Mouse (Mus musculus): ENCODE measurements around the gene Hivep3. TPM values are rescaled to one million over a fixed set of nuclear protein-coding genes. Genes with fewer than 3 reads are reported as not detected.
A peak's percentile ranks its signal among the peaks of the same experiment; 100 is the strongest.

Gene Hivep3
- total RNA-seq (2018; cell fraction: chromatin; rRNA removed), result 100 to 1,000 TPM in 8 of 26 experiments, 10 to 100 TPM in 18; 29.4 to 361 (median 63.0) TPM
- 10 to 100 TPM in 18 of 26 experiments, 1 to 10 TPM in 8; 7.5 to 50.9 (median 11.8) TPM for total RNA-seq (2018; cell fraction: cytosol; rRNA removed)
- total RNA-seq (2018; cell fraction: nucleus; rRNA removed), result 100 to 1,000 TPM in 7 of 26 experiments, 10 to 100 TPM in 19; 21.7 to 247 (median 38.6) TPM
- polyA plus RNA-seq (2018), result 6.8 to 16.3 TPM (median 9.7 TPM) in 3 replicates

DNA sequence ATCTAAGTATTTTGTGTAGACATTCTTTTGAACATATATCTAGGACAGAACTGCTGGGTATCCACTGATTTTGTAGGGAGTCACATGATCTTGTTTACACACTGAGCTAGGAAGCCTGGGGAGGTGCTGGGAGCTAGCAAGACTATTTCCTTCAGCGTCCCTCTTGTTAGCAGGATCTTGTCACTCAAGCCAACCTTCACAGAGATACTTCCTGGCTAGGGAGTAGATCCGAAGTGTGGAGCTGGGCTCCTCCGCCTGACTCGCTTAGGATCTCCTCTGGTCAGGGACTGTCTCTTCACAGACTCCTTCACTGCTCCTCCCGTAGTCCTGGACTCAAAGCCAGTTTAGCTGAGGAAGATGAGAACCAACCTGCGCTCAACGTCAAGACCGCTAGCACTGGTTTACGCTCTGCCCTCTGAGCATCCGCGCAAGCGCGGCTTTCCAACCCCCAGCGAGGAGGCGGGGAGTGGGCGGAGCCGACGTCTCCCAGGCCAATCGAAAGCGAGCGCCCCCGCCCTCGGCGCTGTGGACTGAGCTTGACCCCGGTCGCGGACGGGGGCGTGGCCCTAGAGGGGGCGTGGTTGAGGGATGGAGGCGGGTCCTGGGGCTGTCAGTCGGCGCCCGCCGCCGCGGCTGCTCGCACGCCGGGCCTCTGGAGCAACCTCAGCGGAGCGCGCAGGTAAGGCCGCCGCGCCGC, at the start of gene Hivep3:
Gene Hivep3 (plus strand): TSS at position 601 of the 697 bp plus-strand sequence.
- Histone ChIP-seq H3K27ac (peak within 1 kb of the TSS; percentile 65), H3K36me3 (ENCODE audit: inconsistent target) (no peaks in the 10 kb centered on the region)

DNA sequence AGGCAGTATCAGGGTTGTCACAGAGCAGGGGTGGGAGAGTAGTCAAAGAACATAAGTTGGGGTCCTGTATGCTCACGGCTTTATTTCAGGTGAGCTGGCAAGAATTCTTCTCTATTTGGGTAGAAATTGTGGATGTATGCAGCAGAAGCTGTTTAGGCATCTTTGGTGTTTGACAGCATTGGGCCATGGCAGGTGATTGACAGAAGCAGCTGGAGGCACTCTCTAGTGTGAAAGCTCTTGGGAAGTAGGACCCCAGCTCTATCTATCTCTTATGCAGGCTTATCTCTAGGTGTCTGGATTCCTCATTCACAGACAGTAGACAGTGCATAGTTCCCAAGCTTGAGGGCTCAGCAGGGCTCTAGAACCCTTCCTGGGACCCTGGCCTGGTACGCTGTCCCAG, 47.8 kb upstream of the Hivep3 start:
- Histone ChIP-seq H3K27ac (no peak overlapping the region), H3K36me3 (ENCODE audit: inconsistent target) (no peaks in the 10 kb centered on the region), H3K4me3 (ENCODE audit: inconsistent target) (no peak overlapping the region), H3K79me2 (ENCODE audit: inconsistent target) (no peaks in the 10 kb centered on the region)
- WGBS (ENCODE audit: missing documents), result 100% methylated on average over 2 of the region's 2 CpGs

More for the DNA sequence above, at the start of gene Hivep3:
- H3K79me2 ChIP-seq (ENCODE audit: inconsistent target), result no peaks in the 10 kb centered on the region
- H3K4me3 ChIP-seq (ENCODE audit: inconsistent target), result peak within 1 kb of the TSS; percentile 49
- 1% methylated on average over 47 of the region's 47 CpGs for WGBS (ENCODE audit: missing documents)

DNA sequence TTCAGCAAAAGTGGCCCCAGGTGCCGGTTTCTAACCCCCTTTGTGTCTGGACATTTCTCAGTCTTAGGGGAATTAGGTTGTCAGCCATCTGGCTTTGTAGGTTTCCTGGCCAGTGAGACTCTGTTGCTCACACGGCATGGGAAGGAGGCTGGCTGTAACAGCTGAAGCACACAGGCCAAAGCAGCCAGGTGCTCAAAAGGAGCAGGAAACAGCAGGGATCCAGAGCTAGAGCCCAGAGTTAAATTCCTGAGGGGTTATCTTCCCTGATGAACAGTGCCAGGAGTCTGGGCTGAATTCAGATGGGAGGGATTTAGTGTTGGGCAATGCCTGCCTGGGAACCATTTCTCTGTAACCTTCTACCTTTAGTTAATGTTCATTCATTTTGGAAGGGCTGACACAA, 35.2 kb upstream of the Hivep3 start:
- Histone ChIP-seq H3K79me2 (ENCODE audit: inconsistent target) (no peaks in the 10 kb centered on the region), H3K27ac (no peak overlapping the region), H3K36me3 (ENCODE audit: inconsistent target) (no peaks in the 10 kb centered on the region), H3K4me3 (ENCODE audit: inconsistent target) (no peak overlapping the region)
- WGBS (ENCODE audit: missing documents), result 81% methylated on average over 2 of the region's 2 CpGs

DNA sequence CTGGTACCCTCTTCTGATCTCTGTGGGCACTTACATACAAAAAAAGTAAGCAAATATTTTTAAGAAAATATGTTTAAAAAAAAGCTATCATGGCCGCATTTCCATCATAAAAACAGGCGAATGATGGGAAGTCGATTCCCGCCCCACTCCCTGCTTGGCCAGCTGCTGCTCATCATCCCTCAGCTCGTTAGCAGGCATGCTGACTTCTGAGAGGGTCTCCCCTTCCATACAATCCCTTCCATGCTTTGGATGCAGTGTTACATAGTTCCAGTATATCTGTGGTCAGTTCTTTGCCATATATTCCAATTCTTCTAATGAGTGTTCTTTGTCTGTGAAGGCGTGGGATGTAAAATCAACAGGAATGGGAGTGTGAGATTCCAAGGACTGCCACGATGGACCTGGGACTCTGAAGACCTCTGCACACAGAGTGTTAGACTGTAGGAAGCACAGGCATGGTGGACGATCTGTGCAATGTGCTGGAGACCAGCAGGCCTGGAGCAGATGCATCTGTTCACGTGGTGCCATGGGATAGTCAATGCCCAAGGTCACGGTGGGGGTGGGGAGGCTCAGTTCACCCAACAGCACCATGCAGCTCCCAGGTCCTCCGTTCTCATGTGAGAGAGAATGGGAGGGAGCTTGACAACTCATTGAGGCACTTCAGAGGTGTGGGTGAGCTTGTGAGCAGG, 32.2 kb upstream of the Hivep3 start:
- Histone ChIP-seq H3K79me2 (ENCODE audit: inconsistent target) (no peaks in the 10 kb centered on the region), H3K36me3 (ENCODE audit: inconsistent target) (no peaks in the 10 kb centered on the region), H3K4me3 (ENCODE audit: inconsistent target) (no peak overlapping the region), H3K27ac (no peak overlapping the region)
- WGBS (ENCODE audit: missing documents), result 89% methylated on average over 10 of the region's 11 CpGs

DNA sequence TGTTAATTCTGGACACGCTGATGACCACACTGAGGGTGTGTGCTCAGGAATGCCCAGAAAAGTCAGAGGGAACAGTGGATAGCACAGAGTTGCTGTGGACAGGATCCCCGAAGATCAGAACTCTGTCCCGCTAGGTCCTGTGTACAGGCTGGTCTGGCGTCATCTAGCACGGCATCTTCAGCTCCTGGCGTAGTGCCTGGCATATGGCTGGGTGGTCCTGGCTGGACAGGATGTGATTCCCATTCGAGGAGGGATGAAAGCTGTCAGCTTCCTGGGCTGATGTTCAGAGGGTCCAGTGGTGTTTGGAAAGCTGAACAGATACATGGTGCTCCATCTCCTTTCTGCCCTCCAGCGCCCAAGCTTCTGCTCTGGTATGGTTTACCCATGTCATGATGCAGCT, 29.6 kb upstream of the Hivep3 start:
- H3K27ac ChIP-seq, result no peak overlapping the region
- no peaks in the 10 kb centered on the region for H3K36me3 ChIP-seq (ENCODE audit: inconsistent target)
- no peak overlapping the region for H3K4me3 ChIP-seq (ENCODE audit: inconsistent target)
- 93% methylated on average over 8 of the region's 8 CpGs for WGBS (ENCODE audit: missing documents)
- H3K79me2 ChIP-seq (ENCODE audit: inconsistent target), result no peaks in the 10 kb centered on the region

DNA sequence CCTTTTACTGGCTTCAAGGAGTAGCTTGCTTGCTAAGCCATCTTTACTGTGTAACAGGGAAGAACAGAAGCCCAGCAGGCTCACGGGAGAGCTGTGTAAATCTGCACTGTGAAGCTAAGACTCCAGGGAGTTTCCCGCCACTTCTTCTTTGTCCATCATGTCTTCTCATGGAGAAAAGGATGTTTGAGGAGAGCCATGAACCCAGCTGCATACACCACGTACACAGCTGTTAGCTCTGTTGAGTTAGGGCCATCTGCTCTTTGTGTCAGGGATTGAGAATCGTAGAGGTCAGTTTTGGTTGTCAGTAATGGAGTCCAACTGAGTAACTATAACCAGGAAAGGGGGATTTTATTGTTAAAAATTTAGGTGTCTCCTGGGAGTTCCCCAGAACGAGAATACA, 26.3 kb upstream of the Hivep3 start:
- H3K27ac ChIP-seq, result no peak overlapping the region
- H3K36me3 ChIP-seq (ENCODE audit: inconsistent target), result no peaks in the 10 kb centered on the region
- H3K79me2 ChIP-seq (ENCODE audit: inconsistent target), result no peaks in the 10 kb centered on the region
- WGBS (ENCODE audit: missing documents), result 87% methylated on average over 5 of the region's 5 CpGs
- H3K4me3 ChIP-seq (ENCODE audit: inconsistent target), result no peak overlapping the region

DNA sequence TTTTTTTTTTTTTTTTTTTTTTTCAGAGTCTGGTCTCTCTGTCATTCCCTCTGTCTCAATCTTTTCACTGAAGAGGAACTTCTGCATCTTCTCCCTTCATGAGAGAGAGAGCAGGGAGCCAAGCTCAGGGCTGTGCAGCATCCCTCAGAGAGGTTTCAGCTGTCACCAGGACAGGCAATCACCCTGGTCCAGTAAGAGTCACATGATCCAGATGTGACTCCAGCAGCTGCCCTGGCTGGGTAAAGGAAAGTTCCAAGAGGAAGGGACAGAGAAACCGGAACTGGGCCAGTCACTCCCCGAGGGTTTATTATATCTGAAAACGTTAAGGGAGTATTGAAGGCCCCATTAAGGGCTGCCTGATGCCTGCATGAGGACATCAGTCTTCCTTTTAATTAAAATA, 25.8 kb upstream of the Hivep3 start:
- Histone ChIP-seq H3K36me3 (ENCODE audit: inconsistent target) (no peaks in the 10 kb centered on the region), H3K79me2 (ENCODE audit: inconsistent target) (no peaks in the 10 kb centered on the region), H3K4me3 (ENCODE audit: inconsistent target) (no peak overlapping the region), H3K27ac (no peak overlapping the region)
- WGBS (ENCODE audit: missing documents), result 63% methylated on average over 3 of the region's 3 CpGs

DNA sequence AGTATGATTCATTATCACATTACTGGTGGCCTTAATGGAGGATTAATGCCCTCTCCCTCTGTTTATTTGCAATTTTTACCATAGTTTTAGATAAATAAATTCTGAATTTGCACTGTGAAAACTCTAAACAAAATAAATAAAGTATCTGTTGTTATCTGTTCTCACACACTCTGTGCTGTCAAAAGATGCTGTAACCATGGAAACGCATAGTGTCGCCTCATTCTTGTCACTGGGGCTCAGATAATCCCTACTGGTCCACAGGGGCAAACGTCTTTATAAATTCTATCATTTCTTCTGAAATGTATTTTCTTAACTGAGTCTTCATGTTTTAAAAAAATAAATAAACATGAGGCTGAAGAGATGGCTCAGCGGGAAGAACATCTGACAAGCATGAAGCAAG, 23.4 kb upstream of the Hivep3 start:
- whole genome bisulfite sequencing (ENCODE audit: missing documents), result 90% methylated on average over 4 of the region's 4 CpGs

DNA sequence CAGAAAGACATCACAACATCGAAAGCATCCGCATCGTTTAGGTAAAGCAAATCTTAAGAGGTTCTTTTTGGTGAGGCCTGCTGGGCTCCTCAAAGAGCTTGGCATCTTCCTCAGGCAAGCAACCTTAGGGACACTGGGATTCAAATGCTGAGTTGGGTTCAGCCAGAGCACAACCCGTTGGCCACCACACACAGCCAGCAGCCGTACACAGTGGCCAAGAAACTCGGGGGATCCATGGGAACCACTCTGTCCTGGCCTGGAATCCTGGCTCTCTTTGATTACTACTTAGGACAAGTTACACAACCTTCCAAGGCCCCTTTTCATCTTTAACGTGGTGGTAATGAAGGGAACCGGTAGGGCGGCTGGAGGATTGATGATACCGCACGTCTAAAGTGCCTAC, 16.1 kb upstream of the Hivep3 start:
- no peaks in the 10 kb centered on the region for H3K36me3 ChIP-seq (ENCODE audit: inconsistent target)
- no peak overlapping the region for H3K27ac ChIP-seq
- 92% methylated on average over 8 of the region's 11 CpGs for WGBS (ENCODE audit: missing documents)
- H3K4me3 ChIP-seq (ENCODE audit: inconsistent target), result no peak overlapping the region
- no peaks in the 10 kb centered on the region for H3K79me2 ChIP-seq (ENCODE audit: inconsistent target)

More for the DNA sequence above, 23.4 kb upstream of the Hivep3 start:
- H3K79me2 ChIP-seq (ENCODE audit: inconsistent target), result no peaks in the 10 kb centered on the region
- no peak overlapping the region for H3K4me3 ChIP-seq (ENCODE audit: inconsistent target)
- H3K27ac ChIP-seq, result no peak overlapping the region
- no peaks in the 10 kb centered on the region for H3K36me3 ChIP-seq (ENCODE audit: inconsistent target)

DNA sequence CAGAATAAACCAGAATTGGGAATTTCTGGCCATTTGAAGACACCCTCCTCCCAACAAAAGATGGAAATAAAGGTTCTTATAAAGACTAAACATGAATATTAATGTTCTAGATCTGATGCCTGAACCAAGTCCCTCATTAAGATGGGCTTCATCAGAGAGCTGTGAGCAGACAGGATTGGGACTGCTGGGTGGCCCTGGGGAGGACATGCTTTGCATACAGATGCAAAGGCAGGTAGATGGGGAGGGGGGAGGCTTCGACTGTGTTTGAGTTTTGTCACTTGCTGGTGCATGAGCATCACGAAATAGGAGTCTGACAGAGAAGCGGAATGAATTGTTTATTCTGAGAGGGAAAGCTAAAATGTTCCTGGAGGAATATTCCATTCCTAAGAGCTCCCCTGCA, 12.1 kb upstream of the Hivep3 start:
- no peak overlapping the region for H3K27ac ChIP-seq
- no peaks in the 10 kb centered on the region for H3K79me2 ChIP-seq (ENCODE audit: inconsistent target)
- H3K4me3 ChIP-seq (ENCODE audit: inconsistent target), result no peak overlapping the region
- WGBS (ENCODE audit: missing documents), result 91% methylated on average over 3 of the region's 3 CpGs
- no peaks in the 10 kb centered on the region for H3K36me3 ChIP-seq (ENCODE audit: inconsistent target)

DNA sequence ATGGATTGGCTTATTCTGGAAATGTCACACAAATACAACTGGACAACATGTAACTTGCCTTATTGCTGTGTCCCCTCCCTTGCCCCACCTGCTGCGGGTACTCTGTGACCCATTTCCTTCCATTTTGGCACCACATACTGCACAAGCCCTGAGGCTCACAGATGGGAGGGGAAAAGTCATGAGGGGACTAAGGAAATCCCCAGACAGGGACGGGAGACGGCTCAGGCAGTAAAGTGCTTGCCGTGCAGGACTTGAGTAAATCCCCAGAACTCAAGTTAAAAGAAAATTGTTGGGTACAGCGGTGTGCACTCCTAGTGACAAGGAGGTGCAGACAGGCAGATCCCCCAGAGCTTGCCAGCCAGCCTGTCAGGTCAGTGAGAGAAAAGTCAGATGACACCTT, 7.5 kb upstream of the Hivep3 start:
- no peak overlapping the region for H3K4me3 ChIP-seq (ENCODE audit: inconsistent target)
- no peaks in the 10 kb centered on the region for H3K36me3 ChIP-seq (ENCODE audit: inconsistent target)
- WGBS (ENCODE audit: missing documents), result 19% methylated on average over 5 of the region's 5 CpGs
- H3K79me2 ChIP-seq (ENCODE audit: inconsistent target), result no peaks in the 10 kb centered on the region
- no peak overlapping the region for H3K27ac ChIP-seq

DNA sequence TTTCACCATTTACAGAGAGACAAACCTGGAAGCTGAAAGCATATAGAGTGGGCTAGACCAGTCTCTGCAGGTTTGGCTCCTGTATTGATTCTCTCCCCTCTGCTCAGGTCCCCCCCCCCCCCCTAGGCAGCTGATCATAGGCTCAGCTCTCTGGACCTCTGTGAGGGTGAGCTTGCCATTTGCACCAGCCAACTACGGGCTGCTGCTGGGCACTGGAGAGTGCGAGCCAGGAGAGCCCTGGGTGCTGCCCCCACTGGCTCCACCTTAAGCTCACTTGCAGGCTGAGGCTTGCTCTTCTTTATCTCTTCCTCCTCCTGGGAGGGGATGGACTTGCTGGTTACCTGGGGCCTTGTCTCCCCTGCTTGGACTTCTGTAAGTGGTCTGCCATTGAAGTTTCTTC, 5.7 kb upstream of the Hivep3 start:
- H3K79me2 ChIP-seq (ENCODE audit: inconsistent target), result no peaks in the 10 kb centered on the region
- no peak overlapping the region for H3K27ac ChIP-seq
- H3K4me3 ChIP-seq (ENCODE audit: inconsistent target), result no peak overlapping the region
- 90% methylated on average over 2 of the region's 2 CpGs for WGBS (ENCODE audit: missing documents)
- no peaks in the 10 kb centered on the region for H3K36me3 ChIP-seq (ENCODE audit: inconsistent target)

DNA sequence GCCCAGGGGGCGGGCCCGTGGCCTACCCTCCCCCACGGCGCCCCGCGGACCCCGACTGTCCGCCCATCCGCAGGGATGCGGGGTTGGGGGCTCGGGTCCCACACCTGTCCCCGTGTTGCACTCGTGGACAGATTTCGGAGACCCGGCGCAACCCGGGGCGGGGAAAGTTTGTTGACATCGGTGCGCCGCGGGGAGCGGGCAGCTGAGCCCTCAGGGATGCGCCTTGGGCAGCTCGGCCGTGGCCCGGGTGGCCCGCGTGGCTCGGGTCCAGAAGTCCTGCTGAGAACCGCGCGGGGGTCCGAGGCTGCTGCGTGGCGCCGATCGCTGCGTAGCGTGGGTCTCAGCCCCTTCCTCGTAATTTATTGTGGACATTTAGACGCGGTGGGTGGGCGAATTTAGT, 358 bp downstream of the Hivep3 start:
- WGBS (ENCODE audit: missing documents), result 1% methylated on average over 44 of the region's 44 CpGs
- Histone ChIP-seq H3K79me2 (ENCODE audit: inconsistent target) (no peaks in the 10 kb centered on the region), H3K36me3 (ENCODE audit: inconsistent target) (no peaks in the 10 kb centered on the region), H3K4me3 (ENCODE audit: inconsistent target) (peak overlapping the region; percentile 16; the same call in 1 of the 2 replicates), H3K27ac (no peak overlapping the region)

DNA sequence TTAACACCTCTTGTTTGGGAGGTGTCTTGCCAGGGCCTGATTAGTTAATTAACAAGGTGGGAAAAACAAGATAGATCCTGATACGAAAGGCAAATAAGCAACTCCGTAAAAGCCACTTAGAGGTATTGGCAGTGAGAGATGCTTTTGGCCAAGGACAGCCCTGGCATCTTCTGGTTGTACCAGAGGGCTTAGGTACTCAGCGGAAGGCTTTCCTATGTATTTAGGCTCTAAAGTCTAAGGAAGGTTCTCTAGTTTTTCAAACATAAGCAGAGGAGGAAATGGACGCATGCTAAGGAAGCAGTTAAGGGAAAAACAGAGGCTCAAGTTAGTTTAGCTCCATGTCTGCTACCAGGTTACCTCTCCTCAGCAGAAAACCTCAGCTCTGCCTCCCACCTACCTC, 768 bp downstream of the Hivep3 start:
- Histone ChIP-seq H3K27ac (no peak overlapping the region), H3K4me3 (ENCODE audit: inconsistent target) (peak overlapping the region; percentile 16; the same call in 1 of the 2 replicates), H3K36me3 (ENCODE audit: inconsistent target) (no peaks in the 10 kb centered on the region), H3K79me2 (ENCODE audit: inconsistent target) (peaks cover 3% of the 10 kb centered on the region; the same call in 1 of the 2 replicates)
- 50% methylated on average over 4 of the region's 4 CpGs for WGBS (ENCODE audit: missing documents)

DNA sequence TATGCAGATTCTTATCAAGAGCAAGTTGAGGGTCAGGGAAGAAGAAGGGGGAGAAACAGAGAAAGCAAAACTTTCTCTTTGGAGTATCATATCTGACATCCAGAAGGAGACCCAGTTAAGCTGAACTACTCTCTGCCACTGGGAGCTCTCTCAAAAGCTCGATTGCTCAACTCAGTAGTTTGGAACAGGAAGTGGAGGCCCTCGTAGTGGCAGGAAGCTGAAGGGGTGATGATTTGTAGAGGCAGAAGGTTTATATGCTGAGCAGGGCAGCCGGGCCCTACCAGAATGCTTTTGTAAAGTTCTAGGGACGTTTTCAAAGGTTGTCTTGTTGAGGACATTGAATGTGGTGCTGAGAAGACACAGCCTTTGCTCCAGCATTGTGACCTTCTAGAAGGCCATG, 5.1 kb downstream of the Hivep3 start:
- Histone ChIP-seq H3K36me3 (ENCODE audit: inconsistent target) (no peaks in the 10 kb centered on the region), H3K27ac (peak overlapping the region; percentile 93), H3K79me2 (ENCODE audit: inconsistent target) (peaks cover 13% of the 10 kb centered on the region; the same call in 1 of the 2 replicates), H3K4me3 (ENCODE audit: inconsistent target) (no peak overlapping the region)
- WGBS (ENCODE audit: missing documents), result 0% methylated on average over 4 of the region's 4 CpGs

All from macrophage (primary cell).